Mouse (Mus musculus) heart, postnatal 0 days (tissue): ENCODE data around the gene Slc25a24.

Source experiments
- CTCF ChIP-seq: IDR thresholded peaks from 2 replicates; pipeline ENCODE4 v1.5.1; 2016; ENCODE audit warnings: antibody characterized with exemption, control low read depth, low read depth
- EP300 ChIP-seq: IDR thresholded peaks from 2 replicates; pipeline ENCODE4 v1.6.1; 2016; ENCODE audit warnings: antibody characterized with exemption, low read depth

GRCm38 (mm10) chr3:109169121-109169520 lies 46.2 kb downstream of the Slc25a24 start:
- TF ChIP-seq EP300 (no peak), CTCF (no peak)
